Comparison of ENCODE assay signal across 10 mouse cellular contexts in genomic region chr3:89422556-89423205, GRCm38 (mm10). TPM values are rescaled to one million over a fixed set of nuclear protein-coding genes. Genes with fewer than 3 reads are reported as not detected.
DNase-seq lines count a peak whose midpoint lies in the region; ATAC-seq and TF ChIP-seq lines count a peak whose summit lies in the region.
"Had no signal": no experiment of that assay in that cellular context is flagged by ENCODE, and none has a peak within 500 bp of the region (broad histone marks: within the 10 kb centered on the region; RNA-seq: fewer than 3 reads in every experiment).

No protein-coding gene starts in this region.

- DNase-seq in heart, postnatal 4 days, result no peak
- DNase-seq in layer of hippocampus, adult 2 months (ENCODE audit: low spot score in 2 of 2), result no peak
- no peak for DNase-seq in embryo, embryonic 11 days
- DNase-seq in thymus, postnatal 10 days (ENCODE audit: low spot score in 2 of 2), result no peak
- DNase-seq: cerebellum, adult 18-20 months had no signal

- H3K4me1 ChIP-seq in heart, embryonic 16.5 days (ENCODE audit: control insufficient read depth, insufficient read depth, low read length), result peaks cover 25% of the 10 kb centered on the region
- peaks cover 34% of the 10 kb centered on the region for H3K4me1 ChIP-seq in bone marrow macrophage, adult 2 months (ENCODE audit: control insufficient read depth, insufficient read depth, low read length)
- H3K4me1 ChIP-seq in hindbrain, embryonic 15.5 days (replicated peaks), result peaks cover 28% of the 10 kb centered on the region
- H3K4me1 ChIP-seq in midbrain, embryonic 13.5 days (replicated peaks), result peaks cover 42% of the 10 kb centered on the region

- peaks cover 23% of the 10 kb centered on the region for H3K36me3 ChIP-seq in heart, embryonic 16.5 days (ENCODE audit: control insufficient read depth, insufficient read depth)
- no peaks in the 10 kb centered on the region for H3K36me3 ChIP-seq in hindbrain, embryonic 15.5 days
- H3K36me3 ChIP-seq in midbrain, embryonic 13.5 days, result peaks cover 20% of the 10 kb centered on the region

- H3K27me3 ChIP-seq in heart, embryonic 16.5 days (ENCODE audit: control insufficient read depth, insufficient read depth, low read length), result no peaks in the 10 kb centered on the region
- H3K27me3 ChIP-seq in hindbrain, embryonic 15.5 days, result no peaks in the 10 kb centered on the region
- H3K27me3 ChIP-seq in midbrain, embryonic 13.5 days, result no peaks in the 10 kb centered on the region

- no peak overlapping the region for H3K27ac ChIP-seq in heart, embryonic 16.5 days (ENCODE audit: low read length)
- peak overlapping the region; percentile 65 for H3K27ac ChIP-seq in bone marrow macrophage, adult 2 months (ENCODE audit: insufficient read depth, low read depth, low read length)
- H3K27ac ChIP-seq in hindbrain, embryonic 15.5 days (replicated peaks), result no peak overlapping the region
- no peak overlapping the region for H3K27ac ChIP-seq in midbrain, embryonic 13.5 days
- H3K27ac ChIP-seq in layer of hippocampus, adult 2 months, result no peak overlapping the region

- no peak for TF ChIP-seq POLR2A in bone marrow macrophage, adult 2 months (IDR thresholded peaks at IDR 0.05; ENCODE audit: borderline replicate concordance, low read depth, low read length)

- H3K9me3 ChIP-seq in heart, embryonic 16.5 days (replicated peaks; ENCODE audit: control insufficient read depth, low read length), result no peaks in the 10 kb centered on the region
- H3K9me3 ChIP-seq in hindbrain, embryonic 15.5 days, result no peaks in the 10 kb centered on the region
- no peaks in the 10 kb centered on the region for H3K9me3 ChIP-seq in midbrain, embryonic 13.5 days
- H3K9me3 ChIP-seq: G1E had no signal

- H3K4me2 ChIP-seq in heart, embryonic 16.5 days (ENCODE audit: low read depth, low read length), result peak overlapping the region; percentile 85
- H3K4me2 ChIP-seq in hindbrain, embryonic 15.5 days, result peak overlapping the region; percentile 58
- peak overlapping the region; percentile 58 for H3K4me2 ChIP-seq in midbrain, embryonic 13.5 days (replicated peaks)

- H3K4me3 ChIP-seq in heart, embryonic 16.5 days (ENCODE audit: low read length), result peak overlapping the region; percentile 56
- H3K4me3 ChIP-seq in bone marrow macrophage, adult 2 months (ENCODE audit: insufficient read depth, low read length), result peak overlapping the region; percentile 17; the same call in 1 of the 2 replicates
- peak overlapping the region; percentile 34; the same call in 1 of the 2 replicates for H3K4me3 ChIP-seq in hindbrain, embryonic 15.5 days
- H3K4me3 ChIP-seq in midbrain, embryonic 13.5 days (replicated peaks), result no peak overlapping the region
- no peak overlapping the region for H3K4me3 ChIP-seq in layer of hippocampus, adult 2 months

- no peak for TF ChIP-seq CTCF in bone marrow macrophage, adult 2 months (IDR thresholded peaks at IDR 0.05; ENCODE audit: low read depth, low read length)
- TF ChIP-seq CTCF in layer of hippocampus, adult 2 months (conservative IDR thresholded peaks at IDR 0.05), result no peak

- WGBS in heart, embryonic 16.5 days, result 61% methylated on average over 6 of the region's 6 CpGs
- WGBS in hindbrain, embryonic 15.5 days, result 75% methylated on average over 6 of the region's 6 CpGs
- WGBS in midbrain, embryonic 13.5 days, result 72% methylated on average over 6 of the region's 6 CpGs

- peak overlapping the region; percentile 72 for H3K9ac ChIP-seq in heart, embryonic 16.5 days (ENCODE audit: low read length)
- no peak overlapping the region for H3K9ac ChIP-seq in hindbrain, embryonic 15.5 days
- no peak overlapping the region for H3K9ac ChIP-seq in midbrain, embryonic 13.5 days (replicated peaks)

- no peak for ATAC-seq in heart, embryonic 16.5 days (replicated peaks; ENCODE audit: extremely low read depth, insufficient read depth, low FRiP score)
- no peak for ATAC-seq in hindbrain, embryonic 15.5 days (ENCODE audit: low FRiP score, low read depth)
- ATAC-seq in midbrain, embryonic 13.5 days, result no peak

RNA-seq across cellular contexts. Expression of gene Shc1, which starts 4.4 kb away (rescaled TPM):
- polyA plus RNA-seq in heart, embryonic 16.5 days (2015; fragmentation: Nextera tagmentation; extraction: Ambion mirVana), result 67.7 and 72.3 TPM in 2 replicates
- 10 to 100 TPM; 68.8 to 69.2 TPM for total RNA-seq in heart, postnatal 4 days (2021)
- 56.0 and 56.8 TPM in 2 replicates for polyA plus RNA-seq in bone marrow macrophage, adult 2 months (2012; ENCODE audit: insufficient read depth, insufficient read length, missing spikeins)
- polyA plus RNA-seq in hindbrain, embryonic 15.5 days (2015; fragmentation: Nextera tagmentation; extraction: Ambion mirVana), result 20.0 and 21.8 TPM in 2 replicates
- polyA plus RNA-seq in midbrain, embryonic 13.5 days (2015; fragmentation: Nextera tagmentation; extraction: Ambion mirVana), result 17.3 and 17.8 TPM in 2 replicates
- total RNA-seq in layer of hippocampus, adult 2 months (2021), result 10 to 100 TPM; 12.2 to 14.3 TPM

RNA-seq across cellular contexts. Expression of gene Cks1b, which starts 4.5 kb away (rescaled TPM):
- polyA plus RNA-seq in heart, embryonic 16.5 days (2015; fragmentation: Nextera tagmentation; extraction: Ambion mirVana), result 288 and 304 TPM in 2 replicates
- total RNA-seq in heart, postnatal 4 days (2021), result 10 to 100 TPM; 62.8 to 64.3 TPM
- polyA plus RNA-seq in bone marrow macrophage, adult 2 months (2012; ENCODE audit: insufficient read depth, insufficient read length, missing spikeins), result 46.6 and 55.2 TPM in 2 replicates
- polyA plus RNA-seq in hindbrain, embryonic 15.5 days (2015; fragmentation: Nextera tagmentation; extraction: Ambion mirVana), result 95.9 and 110 TPM in 2 replicates
- 176 and 177 TPM in 2 replicates for polyA plus RNA-seq in midbrain, embryonic 13.5 days (2015; fragmentation: Nextera tagmentation; extraction: Ambion mirVana)
- 1 to 10 TPM; 1.4 to 2.7 TPM for total RNA-seq in layer of hippocampus, adult 2 months (2021)

RNA-seq across cellular contexts. Expression of gene Pygo2, which starts 7.3 kb away (rescaled TPM):
- polyA plus RNA-seq in heart, embryonic 16.5 days (2015; fragmentation: Nextera tagmentation; extraction: Ambion mirVana), result 21.8 and 24.0 TPM in 2 replicates
- 10 to 100 TPM; 20.3 to 22.1 TPM for total RNA-seq in heart, postnatal 4 days (2021)
- 25.3 and 28.0 TPM in 2 replicates for polyA plus RNA-seq in bone marrow macrophage, adult 2 months (2012; ENCODE audit: insufficient read depth, insufficient read length, missing spikeins)
- polyA plus RNA-seq in hindbrain, embryonic 15.5 days (2015; fragmentation: Nextera tagmentation; extraction: Ambion mirVana), result 43.1 and 45.8 TPM in 2 replicates
- 37.4 and 43.4 TPM in 2 replicates for polyA plus RNA-seq in midbrain, embryonic 13.5 days (2015; fragmentation: Nextera tagmentation; extraction: Ambion mirVana)
- 10 to 100 TPM; 55.5 to 61.9 TPM for total RNA-seq in layer of hippocampus, adult 2 months (2021)

RNA-seq across cellular contexts. Expression of gene Flad1, which starts 11.0 kb away (rescaled TPM):
- polyA plus RNA-seq in heart, embryonic 16.5 days (2015; fragmentation: Nextera tagmentation; extraction: Ambion mirVana), result 38.8 and 41.0 TPM in 2 replicates
- total RNA-seq in heart, postnatal 4 days (2021), result 10 to 100 TPM; 30.7 to 33.0 TPM
- 17.7 and 20.5 TPM in 2 replicates for polyA plus RNA-seq in bone marrow macrophage, adult 2 months (2012; ENCODE audit: insufficient read depth, insufficient read length, missing spikeins)
- polyA plus RNA-seq in hindbrain, embryonic 15.5 days (2015; fragmentation: Nextera tagmentation; extraction: Ambion mirVana), result 33.3 and 34.9 TPM in 2 replicates
- 37.2 and 37.8 TPM in 2 replicates for polyA plus RNA-seq in midbrain, embryonic 13.5 days (2015; fragmentation: Nextera tagmentation; extraction: Ambion mirVana)
- 10 to 100 TPM; 37.2 to 39.8 TPM for total RNA-seq in layer of hippocampus, adult 2 months (2021)

RNA-seq across cellular contexts. Expression of gene Pbxip1, which starts 13.8 kb away (rescaled TPM):
- polyA plus RNA-seq in heart, embryonic 16.5 days (2015; fragmentation: Nextera tagmentation; extraction: Ambion mirVana), result 67.5 and 74.8 TPM in 2 replicates
- 10 to 100 TPM; 66.0 to 73.8 TPM for total RNA-seq in heart, postnatal 4 days (2021)
- 14.1 and 17.3 TPM in 2 replicates for polyA plus RNA-seq in bone marrow macrophage, adult 2 months (2012; ENCODE audit: insufficient read depth, insufficient read length, missing spikeins)
- polyA plus RNA-seq in hindbrain, embryonic 15.5 days (2015; fragmentation: Nextera tagmentation; extraction: Ambion mirVana), result 18.1 and 20.4 TPM in 2 replicates
- 12.2 and 14.1 TPM in 2 replicates for polyA plus RNA-seq in midbrain, embryonic 13.5 days (2015; fragmentation: Nextera tagmentation; extraction: Ambion mirVana)
- 10 to 100 TPM; 38.9 to 41.8 TPM for total RNA-seq in layer of hippocampus, adult 2 months (2021)

Comparison
In these comparisons a context has a peak if more than half of its experiments do, and no peak if none do; other contexts are left out.
1. H3K4me3 ChIP-seq: peak in heart, embryonic 16.5 days (single experiment), bone marrow macrophage, adult 2 months (single experiment) and hindbrain, embryonic 15.5 days (single experiment); none in midbrain, embryonic 13.5 days (single experiment) and layer of hippocampus, adult 2 months (single experiment).
2. Peak in every context shown above with its lines, with median percentiles within 50 percentile points of each other: H3K4me2 ChIP-seq.